Mouse (Mus musculus) yolk sac, embryonic 10.5 days (tissue): ENCODE data around the gene Acp2.

Experiments
- DNase-seq: peaks from one replicate; pipeline ENCODE4 v3.0.0-alpha.2; 2017; ENCODE audit warnings: low spot score

Gene Acp2

DNA sequence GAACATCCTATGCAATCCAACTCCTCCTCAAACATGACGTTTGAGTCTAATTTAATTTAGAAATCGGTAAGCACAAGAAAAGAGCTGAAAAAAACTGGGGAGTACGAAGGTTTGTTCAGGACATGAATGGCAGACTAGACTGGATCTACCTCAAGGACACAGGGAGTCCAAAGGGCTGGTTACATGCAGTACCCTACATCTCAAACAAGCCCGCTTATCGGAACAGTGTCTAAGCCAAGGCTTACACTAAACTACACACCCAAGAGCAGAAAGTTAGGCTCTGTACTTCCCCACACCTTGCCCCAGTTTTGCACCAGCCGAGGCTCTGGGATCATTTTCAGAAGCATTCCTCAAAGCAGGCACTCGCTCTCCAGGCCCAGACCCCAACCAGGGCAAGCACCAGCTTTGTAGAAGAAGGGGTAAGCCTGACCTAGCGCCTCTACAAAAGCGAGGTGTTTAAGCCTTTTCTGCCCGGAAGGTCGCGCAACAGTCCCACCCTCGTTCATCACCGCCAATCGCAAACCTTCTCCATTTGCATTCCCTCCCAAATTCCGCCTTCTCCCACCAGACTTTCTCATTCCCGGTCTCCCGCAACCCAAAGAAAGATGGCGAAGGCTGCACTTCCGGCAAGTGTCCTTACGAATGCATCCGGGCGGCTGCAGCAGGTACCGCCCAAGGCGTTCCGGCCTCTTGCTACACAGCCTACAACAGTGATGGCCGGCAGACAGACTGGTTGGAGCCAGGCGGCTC is at the start of gene Acp2, which contains the start of gene Nr1h3:
Acp2 (plus strand) TSS at position 664 of the 750 bp plus-strand sequence.
Nr1h3 (minus strand) TSS at position 613 of the 750 bp plus-strand sequence.
- peak; percentile 95 for DNase-seq

DNA sequence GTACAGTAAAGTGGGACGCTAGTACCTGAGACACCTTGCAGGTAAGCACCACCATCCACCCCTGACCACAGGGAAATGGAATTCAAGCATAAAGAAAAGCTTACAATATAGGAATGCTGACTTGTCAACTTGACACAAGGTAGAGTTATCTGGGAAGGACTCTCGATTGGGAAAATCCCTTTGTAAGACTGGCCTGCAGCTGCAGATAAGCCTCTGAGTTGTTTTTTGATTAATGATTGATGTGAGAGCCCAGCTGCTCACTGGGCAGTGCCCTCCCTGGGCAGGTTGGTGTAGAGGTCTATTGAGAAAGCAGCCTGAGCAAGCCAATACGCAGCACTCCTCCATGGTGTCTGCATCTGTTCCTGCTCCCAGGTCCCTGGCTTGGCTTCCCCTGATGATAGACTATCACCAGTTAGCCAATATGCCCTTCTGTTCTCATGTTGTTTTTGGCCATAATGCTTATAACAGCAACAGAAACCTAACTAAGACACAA is 49.8 kb upstream of the Acp2 start:
- DNase-seq: no peak

DNA sequence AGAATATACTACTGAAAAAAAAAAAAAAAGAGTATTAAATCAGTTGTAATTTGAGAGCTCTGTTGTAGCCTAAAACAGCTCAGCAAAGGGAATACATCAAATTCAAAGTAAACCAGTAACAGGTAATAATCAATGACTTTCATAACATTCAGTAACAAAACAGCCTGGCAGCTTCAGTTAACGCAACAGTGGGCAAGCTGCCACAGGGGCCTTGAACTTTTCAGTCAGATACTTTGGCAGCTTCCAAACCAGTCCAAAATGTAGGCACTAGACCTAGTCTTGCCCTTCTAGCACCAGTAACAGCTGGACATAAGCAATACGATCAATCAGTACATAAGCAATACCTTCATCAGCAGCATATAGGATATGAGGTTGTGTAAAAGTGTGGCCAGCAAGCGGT is 48.6 kb upstream of the Acp2 start:
- no peak for DNase-seq

DNA sequence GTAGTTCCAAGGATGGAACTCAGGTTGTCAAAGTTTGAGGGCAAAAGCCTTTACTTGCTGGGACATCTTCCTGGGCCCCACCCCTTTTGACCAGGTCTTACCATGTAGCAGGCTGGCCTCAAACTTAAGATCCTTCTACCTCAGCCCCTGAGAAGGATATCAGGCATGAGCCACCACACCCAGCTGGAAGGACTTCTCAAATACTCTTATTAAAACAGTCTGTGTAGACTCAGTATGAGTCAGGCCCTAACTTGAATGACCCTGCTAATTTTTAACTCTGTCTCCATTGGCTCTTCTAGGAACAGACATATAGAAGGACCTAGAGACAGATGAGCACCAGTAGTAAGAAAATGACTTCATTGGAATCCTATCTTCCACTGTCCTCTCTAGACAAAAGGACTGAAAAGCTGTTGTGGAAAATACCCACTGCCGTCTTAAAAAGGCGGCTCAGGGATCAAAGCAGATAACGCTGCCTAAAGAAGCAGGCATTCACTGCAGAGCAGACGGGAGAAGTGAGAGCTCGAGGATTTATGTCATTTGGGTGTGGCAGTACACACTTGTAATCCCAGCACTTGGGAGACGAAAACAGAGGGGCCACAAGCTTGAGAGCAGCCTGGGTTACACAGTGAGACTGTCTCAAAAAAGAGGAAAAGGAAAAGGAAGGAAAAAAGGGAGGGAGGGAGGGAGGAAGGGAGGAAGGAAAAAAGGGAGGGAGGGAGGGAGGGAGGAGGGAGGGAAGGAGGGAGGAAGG is 45.5 kb upstream of the Acp2 start:
- DNase-seq: no peak

DNA sequence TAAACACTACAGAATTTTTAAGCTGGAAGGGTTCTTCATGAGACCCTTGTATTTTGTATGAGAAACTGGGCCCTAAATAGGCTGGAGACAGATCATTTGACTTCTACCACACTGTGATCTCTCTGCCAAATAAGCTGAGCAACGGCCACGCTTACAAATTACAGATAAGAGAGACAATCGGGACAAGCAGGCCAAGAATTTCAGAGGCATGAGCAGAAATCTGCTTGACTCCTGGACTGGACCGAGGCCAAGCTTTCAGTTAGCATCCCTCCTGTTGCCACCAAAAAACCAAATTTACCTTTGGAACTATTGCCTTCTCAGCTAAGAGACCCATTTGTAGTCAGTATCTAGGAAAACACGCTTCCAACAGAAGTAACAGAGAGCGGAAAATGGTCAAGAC is 42.1 kb upstream of the Acp2 start:
- no peak for DNase-seq

DNA sequence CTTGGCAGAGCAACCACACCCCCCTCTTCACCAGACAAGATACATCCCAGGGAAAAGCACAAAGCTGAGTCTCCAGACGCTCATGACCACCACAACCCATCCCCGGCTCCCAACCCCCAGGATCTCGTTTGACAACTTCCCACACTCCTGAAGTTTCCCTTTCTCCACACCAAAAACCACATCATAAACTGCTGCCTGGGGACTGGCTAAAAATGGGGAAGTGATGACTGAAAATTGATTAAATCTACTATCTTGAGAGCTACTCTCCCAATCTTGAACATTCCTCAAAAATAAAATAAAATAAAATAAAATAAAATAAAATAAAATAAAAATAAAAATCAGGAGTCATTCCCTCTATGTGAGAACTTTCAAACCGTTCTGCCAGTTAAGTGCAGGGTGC is 39.7 kb upstream of the Acp2 start:
- DNase-seq: no peak

DNA sequence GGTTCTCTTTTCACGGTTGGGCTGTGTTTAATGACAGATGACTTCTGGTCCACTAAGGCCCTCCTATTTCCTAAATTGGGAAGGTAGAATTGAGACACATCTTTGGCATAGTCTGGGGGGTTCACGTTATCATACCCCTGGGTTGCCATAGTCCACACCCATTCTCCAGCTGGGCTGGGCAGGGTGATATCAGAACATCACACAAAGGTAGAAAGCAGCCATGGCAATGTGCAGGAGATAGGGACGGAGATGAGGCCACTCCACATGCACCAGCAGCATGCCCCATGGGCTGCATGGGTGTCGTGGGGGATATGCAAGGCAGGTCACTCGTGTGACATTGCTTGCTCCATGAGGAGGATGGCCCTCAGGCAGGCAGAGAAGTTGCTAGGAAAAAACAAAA is 39.2 kb upstream of the Acp2 start:
- DNase-seq: no peak

DNA sequence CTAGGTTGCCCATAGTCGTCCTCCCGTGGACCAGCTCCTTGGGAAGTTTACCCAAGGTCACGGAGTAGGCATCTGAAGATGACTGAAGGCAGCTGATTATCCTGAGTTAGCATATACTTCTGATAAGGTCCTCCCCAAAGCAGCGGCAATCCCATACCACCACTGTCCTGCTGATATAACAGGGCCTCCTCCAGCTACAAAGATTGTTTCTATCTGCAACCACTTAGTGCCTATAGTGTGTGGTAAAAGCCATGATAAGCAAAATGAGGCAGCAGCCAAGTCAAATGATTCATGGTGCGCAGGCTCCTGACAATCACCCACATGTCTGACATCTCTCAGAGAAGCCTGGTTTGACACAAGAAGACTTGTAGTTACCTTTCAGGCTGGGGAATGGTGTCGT is 37.7 kb upstream of the Acp2 start:
- DNase-seq: no peak

DNA sequence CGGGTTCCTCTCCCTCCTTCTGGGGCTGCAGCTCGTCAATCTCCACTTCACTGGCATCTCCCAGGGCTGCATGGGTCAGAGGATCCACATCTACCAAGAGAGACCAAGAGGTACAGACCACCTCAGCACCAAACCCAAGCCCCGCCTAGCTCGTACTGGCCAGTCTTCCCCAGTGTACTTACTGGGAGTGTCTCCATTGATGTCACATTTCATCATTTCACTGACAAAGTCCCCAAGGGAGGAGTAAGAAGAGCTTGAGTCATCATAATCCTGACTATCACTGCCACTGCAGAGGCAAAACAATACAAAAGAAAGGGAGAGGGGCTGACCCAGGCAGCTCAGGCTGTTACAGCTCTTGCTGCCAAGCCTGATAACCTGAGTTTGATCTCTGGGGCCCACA is 35.1 kb upstream of the Acp2 start:
- DNase-seq: no peak

DNA sequence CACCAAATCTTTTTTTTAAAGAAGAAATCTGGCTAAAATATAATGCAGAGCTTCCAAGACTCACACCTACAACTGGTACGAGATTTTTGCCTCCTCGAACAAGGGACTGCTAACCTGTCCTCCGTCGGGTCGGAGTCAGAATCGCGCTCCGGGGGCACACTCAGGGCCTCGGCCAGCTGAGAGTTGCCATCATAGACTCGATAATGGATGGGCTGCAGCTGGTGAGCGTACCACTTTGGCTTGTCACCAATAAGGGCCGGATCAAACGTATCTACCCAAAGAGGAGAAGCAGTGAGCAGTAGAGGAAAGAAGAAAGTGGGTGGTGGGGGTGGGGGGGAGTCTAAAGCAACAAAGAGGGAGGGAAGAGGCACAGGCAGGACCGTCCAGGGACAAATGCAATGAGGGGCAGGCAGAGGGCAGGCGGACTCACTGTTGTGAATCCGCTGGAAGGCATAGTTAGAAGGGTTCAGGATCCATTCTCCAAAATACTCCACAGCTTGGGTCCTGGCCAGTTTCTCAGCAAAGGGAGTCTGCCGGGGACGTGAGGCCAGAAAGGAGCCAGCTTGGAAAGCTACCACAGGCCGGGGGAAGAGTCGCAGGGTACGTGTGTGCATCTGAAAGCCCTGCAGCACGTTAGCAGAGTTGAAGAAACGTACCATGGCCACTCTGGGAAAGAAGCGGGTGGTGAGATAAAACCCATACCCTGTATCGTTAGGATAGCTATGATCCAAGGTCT is 32.9 kb upstream of the Acp2 start:
- no peak for DNase-seq

DNA sequence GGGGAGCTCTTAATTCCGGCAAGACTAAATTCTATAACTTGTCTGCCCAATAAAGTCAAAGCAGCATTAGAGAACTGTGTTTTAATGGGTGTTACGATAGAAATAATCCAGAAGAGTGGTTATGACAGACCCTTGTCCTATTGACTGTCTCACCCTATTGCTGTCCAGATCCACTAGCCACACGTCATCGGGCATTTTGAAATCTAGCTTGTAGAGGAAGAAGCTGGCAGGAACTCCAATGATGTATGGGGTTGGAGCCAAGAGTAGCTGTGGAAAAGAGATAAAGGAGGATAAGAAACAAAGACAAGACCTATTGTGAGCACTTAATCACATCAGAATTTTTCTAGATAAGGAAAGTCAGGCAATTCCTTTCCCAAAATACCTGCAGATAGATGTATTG is 27.2 kb upstream of the Acp2 start:
- DNase-seq: no peak

DNA sequence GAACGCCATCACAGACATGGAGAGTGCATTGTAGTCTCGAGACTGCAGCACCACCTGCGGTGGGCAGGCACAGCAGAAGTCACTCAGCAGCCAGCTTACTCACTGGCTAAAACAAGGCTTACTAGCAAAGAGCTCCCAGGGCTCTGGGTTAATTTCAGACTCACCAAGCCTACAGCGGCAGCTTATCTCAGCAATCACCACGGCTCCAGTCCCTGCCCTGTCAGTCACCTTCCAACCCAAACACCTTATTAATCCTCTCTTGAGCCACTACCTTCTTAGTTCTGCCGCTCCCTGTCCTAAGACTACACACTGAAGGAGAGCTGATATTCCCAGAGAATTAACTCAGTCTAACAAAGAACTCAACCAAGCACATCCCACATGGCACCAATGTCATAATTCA is 26.5 kb upstream of the Acp2 start:
- no peak for DNase-seq

DNA sequence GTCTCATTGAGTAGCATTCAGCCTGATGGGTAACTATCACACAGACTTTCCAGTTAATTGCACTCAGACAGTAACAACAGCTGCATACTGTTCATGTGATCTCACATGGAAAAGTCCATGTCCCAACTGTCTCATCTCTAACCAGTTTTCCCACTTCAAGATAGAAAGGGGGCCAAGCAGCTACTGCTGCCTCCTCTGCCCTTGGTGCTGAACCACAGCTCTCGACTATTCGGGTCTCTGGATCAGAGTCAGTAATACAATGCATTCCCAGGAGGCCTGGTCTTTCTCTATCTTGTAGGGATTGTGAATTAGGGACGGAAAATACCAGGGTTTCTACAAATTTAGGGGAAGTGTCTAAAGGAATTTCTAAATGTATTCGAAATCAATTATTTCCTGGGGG is 22.9 kb upstream of the Acp2 start:
- no peak for DNase-seq

DNA sequence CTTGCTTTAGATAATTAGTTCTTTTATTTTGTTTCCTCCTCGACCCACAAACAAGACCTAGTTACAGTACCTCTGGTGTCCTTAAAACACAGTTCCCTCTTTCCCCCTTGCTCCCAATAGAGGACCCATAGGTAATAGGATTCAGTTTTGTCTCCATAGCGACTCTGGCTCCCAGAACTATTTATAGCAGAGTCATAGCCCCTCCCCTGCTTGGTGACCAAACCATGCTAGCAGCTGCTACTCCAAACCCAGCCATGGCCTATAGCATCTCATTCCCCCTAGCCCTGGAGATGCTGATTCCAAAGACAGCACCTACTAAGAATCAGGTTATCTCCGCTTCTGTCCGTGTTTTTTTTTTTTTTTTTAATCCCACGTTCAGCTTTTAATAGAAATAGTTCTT is 22.0 kb upstream of the Acp2 start:
- DNase-seq: no peak

DNA sequence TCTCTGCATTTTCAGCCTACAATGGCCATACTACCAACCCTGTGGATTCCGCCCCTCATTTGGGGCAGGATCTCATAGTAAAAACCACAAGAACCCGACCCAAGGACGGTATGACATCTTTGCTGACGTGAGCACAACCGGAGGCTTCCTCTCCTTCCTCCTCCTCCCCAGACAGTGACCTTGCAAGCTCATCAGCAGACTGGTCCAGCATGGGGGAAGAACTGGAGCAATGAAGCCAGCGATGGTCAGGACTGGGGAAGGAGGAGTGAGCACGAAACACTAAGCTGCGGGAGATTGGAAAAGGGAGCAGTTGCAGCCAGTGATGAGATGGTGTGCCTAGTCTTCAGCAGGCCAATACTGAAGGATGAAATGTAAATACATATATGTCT is 20.7 kb upstream of the Acp2 start:
- DNase-seq: no peak

DNA sequence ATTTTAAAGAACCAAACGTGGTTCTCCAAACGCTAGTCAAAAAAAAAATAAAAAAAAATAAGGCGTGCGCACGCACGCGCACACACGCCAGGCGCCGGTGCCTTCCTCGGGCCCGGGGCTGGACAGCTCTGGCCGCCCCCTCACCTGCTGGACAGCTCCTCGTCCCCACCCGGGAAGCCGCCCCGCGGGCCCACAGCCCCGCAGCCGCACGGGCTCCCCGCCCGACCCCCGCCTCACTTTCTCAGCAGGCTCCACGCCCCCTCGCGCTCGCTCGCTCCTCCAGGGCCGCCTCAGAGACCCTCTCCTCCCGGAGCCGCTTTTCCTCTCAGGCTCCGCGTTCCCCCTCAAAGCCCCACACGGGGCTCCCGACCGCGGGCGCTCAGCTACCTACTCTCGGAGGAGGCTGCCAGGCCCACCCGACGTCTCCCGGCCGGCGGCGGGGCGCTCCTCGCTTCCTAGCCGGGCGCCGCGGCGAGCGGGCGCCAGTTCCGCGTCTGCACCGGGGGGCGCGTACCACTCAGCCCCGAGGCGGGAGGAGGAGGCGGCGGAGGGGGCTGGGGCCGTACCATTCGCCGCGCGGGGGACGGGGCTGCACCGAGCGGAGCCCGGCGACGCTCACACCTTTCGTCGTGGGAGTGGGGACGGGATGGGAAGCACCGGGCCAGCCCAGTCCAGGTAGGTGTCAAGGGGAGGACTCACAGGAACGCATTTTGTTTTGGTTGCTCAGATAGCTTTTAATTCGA is 20.1 kb upstream of the Acp2 start:
- DNase-seq: no peak

DNA sequence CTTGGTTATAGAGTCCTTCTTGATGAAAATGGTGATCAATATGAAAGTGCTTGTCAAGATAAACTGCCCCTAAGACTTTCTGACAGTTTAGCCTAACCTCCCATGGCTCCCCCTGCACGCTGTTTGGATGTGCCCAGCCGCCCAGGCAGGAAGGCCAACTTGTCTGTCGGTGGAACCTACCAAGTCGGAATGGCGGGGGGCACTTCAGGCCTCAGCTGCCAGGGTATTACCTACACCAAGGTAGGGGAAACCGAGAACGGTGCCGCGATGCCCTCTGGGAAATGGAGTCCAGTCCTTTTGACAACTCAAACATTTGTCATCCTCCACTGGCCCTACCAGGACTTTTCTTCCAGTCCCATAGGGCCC is 19.6 kb upstream of the Acp2 start:
- peak; percentile 96 for DNase-seq

DNA sequence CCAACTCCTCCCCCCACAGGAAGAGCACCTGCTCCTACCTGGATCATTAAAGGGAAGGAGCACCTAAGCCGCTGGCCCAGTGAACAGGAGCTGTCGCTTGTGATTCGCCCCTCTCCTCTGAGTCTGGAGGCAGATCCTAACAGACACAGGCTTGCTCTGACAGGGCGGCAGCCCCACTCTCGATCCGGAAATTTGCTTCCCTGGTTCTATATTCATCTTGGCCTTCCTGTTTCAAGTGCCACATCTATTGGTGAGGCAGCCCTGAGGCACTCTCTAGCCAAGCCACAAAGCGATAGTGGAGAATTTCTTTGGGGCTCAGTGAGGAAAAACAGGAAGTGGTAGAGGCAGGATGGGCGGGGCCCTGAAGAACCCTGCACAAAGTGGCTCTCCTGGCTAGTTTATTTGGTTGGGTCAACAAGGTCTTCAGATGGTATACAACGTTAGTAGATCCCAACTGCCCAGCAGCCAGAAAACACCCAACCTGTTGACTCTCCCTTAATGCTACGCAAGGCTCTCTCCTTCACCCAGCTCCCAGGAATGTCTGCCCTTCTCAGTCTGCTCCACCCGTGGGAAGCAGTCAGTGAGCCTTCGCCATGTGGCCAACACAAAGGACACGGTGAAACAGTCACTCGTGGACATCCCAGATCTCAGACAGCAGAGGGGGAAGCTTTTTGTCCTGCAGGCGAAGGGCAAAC is 18.8 kb upstream of the Acp2 start, which contains the start of gene Madd:
Madd (minus strand) TSS at position 127 of the 695 bp plus-strand sequence.
- no peak for DNase-seq

DNA sequence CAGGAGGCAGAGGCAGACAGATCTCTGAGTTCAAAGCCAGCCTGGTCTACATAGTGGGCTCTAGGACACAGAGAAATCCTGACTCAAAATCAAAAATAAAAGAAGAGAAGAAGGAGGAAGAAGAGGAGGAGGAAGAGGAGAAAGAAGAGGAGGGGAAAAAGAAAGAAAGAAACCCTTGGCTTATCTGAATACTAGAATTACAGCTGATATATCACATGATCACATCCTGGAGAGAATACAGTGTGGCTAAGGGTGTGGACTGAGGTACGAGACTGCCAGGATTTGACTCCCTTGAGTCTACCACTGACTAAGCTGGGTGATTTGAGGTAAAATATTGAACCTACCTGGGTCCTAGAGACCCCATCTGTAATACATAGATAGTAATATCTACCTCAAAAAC is 16.5 kb upstream of the Acp2 start:
- DNase-seq: no peak

DNA sequence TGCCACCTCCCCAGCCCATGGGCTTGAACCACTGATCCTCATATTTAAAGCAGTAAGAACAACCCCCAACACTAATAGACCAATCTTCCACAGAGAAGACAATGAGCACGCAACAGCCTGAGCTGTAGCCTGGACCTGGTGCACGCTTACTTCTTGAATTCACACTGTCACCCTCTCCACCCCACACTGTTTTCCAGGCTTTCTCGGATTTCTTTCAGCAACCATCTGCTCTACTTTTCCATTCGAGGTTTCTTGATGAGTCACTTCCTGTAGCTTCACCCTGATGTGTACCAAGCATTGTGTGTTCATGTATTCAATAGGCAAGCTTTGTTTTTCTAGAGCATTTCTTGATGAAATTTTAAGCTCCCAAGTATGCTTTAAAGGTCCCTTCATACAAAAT is 15.3 kb upstream of the Acp2 start:
- DNase-seq: no peak

DNA sequence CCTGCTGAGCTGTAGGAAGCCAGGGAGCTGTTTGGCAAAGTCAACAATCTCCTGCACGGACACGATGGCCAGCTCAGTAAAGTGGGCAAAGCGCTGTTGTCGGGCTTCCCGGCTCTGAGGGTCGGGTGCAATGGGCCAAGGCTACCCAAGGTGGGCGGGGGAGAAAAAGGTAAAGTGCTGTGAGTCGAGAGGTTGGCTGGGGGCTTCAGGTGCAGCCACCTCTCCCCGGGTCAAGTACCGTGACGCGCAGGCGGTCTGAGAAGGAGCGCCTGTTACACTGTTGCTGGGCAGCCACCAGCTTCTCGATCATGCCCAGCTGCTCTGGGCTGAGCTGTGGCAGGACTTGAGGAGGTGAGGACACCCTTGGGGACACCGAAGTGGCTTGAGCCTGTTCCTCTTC is 12.2 kb upstream of the Acp2 start:
- DNase-seq: no peak
